Mouse (Mus musculus) neural tube, embryonic 15.5 days (tissue): ENCODE data around the gene Mesd. TPM values are rescaled to one million over a fixed set of nuclear protein-coding genes. Genes with fewer than 3 reads are reported as not detected.
"Not testable (repeated sequence)": the region's sequence is repeated elsewhere in the genome, so short reads cannot be mapped to it uniquely, and the experiment has no call there.

Experiments
- ATAC-seq: fragments of 200-750 bp; cut with Nextera tagmentation; 2 replicates; pipeline ENCODE4 v1.8.0; 2017; ENCODE audit warnings: mild to moderate bottlenecking, moderate TSS enrichment, moderate library complexity; ENCODE audit not compliant: low FRiP score
- H3K27ac ChIP-seq: fragments of 300-500 bp; sonication (generic); replicated peaks from 2 replicates; pipeline ENCODE4 v1.5.1; 2015; ENCODE audit warnings: mild to moderate bottlenecking, inconsistent platforms
- H3K27me3 ChIP-seq: fragments of 300-500 bp; sonication (generic); replicated peaks from 2 replicates; pipeline ENCODE4 v1.6.1; 2015; ENCODE audit warnings: inconsistent platforms
- H3K36me3 ChIP-seq: fragments of 300-500 bp; sonication (generic); 2 replicates; pipeline ENCODE4 v1.6.1; 2015; ENCODE audit warnings: inconsistent platforms
- H3K4me1 ChIP-seq: fragments of 300-500 bp; sonication (generic); 2 replicates; pipeline ENCODE4 v1.6.1; 2015; ENCODE audit warnings: inconsistent platforms
- H3K4me2 ChIP-seq: fragments of 300-500 bp; sonication (generic); 2 replicates; pipeline ENCODE4 v1.6.1; 2015; ENCODE audit warnings: inconsistent platforms, mild to moderate bottlenecking, moderate library complexity
- H3K4me3 ChIP-seq: fragments of 300-500 bp; sonication (generic); replicated peaks from 2 replicates; pipeline ENCODE4 v1.5.1; 2015; ENCODE audit warnings: mild to moderate bottlenecking, inconsistent platforms
- H3K9ac ChIP-seq: fragments of 300-500 bp; sonication (generic); replicated peaks from 2 replicates; pipeline ENCODE4 v1.6.1; 2015; ENCODE audit warnings: mild to moderate bottlenecking, inconsistent platforms
- H3K9me3 ChIP-seq: fragments of 300-500 bp; sonication (generic); replicated peaks from 2 replicates; pipeline ENCODE4 v1.6.1; 2016; ENCODE audit warnings: inconsistent platforms
- WGBS: fragments of 180-500 bp; shearing (Covaris S2); methylation state at CpG from one replicate; pipeline ENCODE4 v1.1.7; 2015; ENCODE audit warnings: mixed read lengths; 5-methylcytosine and 5-hydroxymethylcytosine counted together
- polyA plus RNA-seq: library from polyadenylated mRNA; unstranded; fragments of >200 nt; fragmentation: Nextera tagmentation; extraction: Ambion mirVana; gene quantifications from 2 replicates; pipeline ENCODE4 v1.2.1, GENCODE M21; 2015

Mesd gene
- polyA plus RNA-seq, 1 experiment from 2014 or later: 61.6 TPM

DNA sequence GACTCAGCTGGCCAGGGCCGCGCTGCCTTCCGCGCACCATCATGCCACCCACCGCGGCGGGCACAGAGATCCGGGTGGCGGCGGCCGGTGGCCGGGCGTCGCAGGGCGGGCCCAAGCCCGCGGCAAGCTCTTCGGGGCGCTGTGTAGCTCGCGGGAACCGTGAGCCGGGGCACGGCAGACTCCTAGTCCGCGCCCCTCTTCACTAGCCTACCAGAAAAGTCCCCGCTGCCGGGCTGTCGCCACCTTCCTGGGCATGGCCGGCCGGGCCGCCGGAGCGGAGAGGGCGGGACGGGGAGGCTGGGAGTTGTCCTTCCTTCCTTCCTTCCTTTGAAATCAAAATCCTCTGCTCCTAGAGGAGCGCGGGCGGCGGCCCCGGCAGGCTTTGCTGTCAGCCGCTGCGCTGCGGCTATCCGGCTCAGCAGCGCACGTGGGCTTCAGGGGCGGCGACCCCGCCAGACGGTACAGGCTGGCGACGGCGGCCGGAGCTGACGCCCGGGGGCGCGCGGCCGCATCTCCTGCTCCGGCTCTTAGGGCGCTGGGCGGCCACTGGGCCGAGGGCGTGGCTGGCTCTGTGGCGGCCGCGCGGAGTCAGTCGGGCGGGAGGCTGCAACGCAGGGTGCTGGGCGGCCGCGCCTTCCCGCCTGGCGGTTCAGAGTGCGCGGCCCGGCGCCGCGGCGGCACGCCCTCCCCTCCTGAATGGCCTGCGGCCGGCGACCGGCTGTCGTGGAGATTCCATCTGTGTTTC is 818 bp upstream of the Mesd start:
- Histone ChIP-seq H3K9me3 (no peaks in the 10 kb centered on the region), H3K9ac (peak overlapping the region; percentile 92), H3K27me3 (no peaks in the 10 kb centered on the region), H3K4me2 (peak overlapping the region; percentile 70), H3K4me1 (peaks cover 55% of the 10 kb centered on the region), H3K36me3 (no peaks in the 10 kb centered on the region), H3K27ac (peak overlapping the region; percentile 94), H3K4me3 (peak overlapping the region; percentile 83)
- 0% methylated on average over 86 of the region's 91 CpGs for WGBS
- ATAC-seq: peak; percentile 73

DNA sequence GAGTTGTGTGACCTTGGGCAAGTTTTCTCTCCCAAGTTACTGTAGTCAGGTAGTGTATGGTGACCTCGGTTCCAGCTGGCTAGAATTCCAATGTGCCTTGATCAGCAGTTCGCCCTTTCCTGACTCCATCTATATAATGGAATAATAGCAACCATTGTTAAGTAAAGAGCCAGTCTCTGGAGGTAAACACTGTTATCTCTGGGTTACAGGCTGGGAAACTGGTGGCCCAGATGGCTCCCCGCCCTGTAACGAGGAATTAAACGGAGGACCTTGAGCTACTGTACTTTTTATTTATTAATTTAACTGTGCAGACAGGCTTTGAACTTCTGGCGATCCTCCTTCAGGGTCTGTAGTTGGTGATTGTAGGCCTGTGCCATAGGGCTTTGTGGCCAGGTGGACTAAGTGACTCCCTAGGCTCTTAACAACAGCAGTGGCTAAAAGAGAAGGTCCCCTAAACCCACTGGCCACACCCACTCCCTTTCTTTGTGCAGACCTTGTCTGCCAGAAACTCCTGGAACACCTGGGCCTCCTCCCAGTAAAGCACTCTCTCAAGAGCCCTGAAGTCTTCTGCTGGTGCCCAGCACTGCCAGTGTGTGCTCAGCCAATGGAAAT is 761 bp downstream of the Mesd start:
- H3K4me1 ChIP-seq: peaks cover 39% of the 10 kb centered on the region
- no peaks in the 10 kb centered on the region for H3K36me3 ChIP-seq
- peak overlapping the region; percentile 92 for H3K9ac ChIP-seq
- H3K4me2 ChIP-seq: peak overlapping the region; percentile 70
- H3K4me3 ChIP-seq: peak overlapping the region; percentile 83
- WGBS: 46% methylated on average over 6 of the region's 6 CpGs
- no peaks in the 10 kb centered on the region for H3K9me3 ChIP-seq
- no peaks in the 10 kb centered on the region for H3K27me3 ChIP-seq
- ATAC-seq: no peak
- peak overlapping the region; percentile 94 for H3K27ac ChIP-seq

DNA sequence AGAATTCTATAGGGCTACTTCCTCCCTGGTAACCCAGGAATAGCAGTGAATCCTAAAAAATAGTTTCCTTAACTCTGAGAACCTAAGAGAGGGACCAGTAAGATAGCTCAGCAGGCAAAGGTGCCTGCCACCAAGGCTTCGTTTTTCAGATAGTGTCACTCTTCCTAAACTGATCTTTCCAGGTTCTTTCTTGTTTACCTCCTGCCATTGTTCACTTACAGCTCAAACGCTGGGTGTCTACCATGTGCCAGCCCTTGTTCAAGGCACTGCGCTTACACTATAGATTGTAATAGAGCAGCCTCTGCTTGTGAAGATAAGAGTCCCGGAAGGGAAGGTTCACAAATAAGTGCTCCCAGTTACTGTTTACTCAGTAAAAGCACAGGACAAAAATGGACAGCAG is 1.6 kb downstream of the Mesd start:
- no peaks in the 10 kb centered on the region for H3K36me3 ChIP-seq
- no peaks in the 10 kb centered on the region for H3K9me3 ChIP-seq
- no peak overlapping the region for H3K27ac ChIP-seq
- H3K9ac ChIP-seq: no peak overlapping the region
- H3K4me3 ChIP-seq: no peak overlapping the region
- H3K27me3 ChIP-seq: no peaks in the 10 kb centered on the region
- no peak overlapping the region for H3K4me2 ChIP-seq
- ATAC-seq: no peak
- peaks cover 31% of the 10 kb centered on the region for H3K4me1 ChIP-seq
- 89% methylated on average over 4 of the region's 4 CpGs for WGBS

DNA sequence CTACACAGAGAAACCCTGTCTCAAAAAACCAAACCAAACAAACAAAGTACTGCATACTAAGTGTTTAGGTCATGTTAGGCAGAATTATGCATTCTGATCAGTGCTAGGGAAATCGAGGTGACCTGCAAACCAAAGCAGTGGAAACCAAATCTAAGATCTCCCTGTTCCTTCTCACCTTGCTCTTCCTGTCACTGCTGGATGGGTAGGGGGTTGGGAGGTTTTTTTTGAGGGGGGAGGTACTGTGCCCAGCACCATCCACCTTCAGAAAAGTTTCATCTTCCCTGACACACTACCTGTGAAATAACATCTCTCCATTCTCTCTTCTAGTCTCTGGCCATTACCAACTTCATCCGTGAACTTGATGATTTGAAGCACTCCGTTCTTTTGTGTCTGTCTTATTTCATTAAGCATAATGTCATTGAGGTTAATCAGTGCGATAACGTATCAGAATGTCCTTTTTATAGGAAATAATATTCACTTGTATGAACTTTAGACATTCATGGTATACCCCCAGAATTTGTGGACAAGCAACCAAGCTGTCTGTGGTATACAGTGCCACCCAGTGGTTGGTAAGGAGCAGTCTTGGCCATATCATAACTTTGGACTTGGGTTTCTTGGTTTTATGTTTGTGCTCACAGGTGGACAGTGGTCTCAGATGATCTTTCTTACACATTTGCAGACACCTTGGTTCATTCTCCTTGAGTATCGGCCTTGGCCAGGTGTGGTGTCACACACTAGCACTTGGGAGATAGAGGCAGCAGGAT is 2.3 kb downstream of the Mesd start:
- 94% methylated on average over 6 of the region's 6 CpGs for WGBS
- Histone ChIP-seq H3K4me3 (no peak overlapping the region), H3K36me3 (no peaks in the 10 kb centered on the region), H3K27me3 (no peaks in the 10 kb centered on the region), H3K4me2 (no peak overlapping the region), H3K9me3 (no peaks in the 10 kb centered on the region), H3K9ac (no peak overlapping the region), H3K4me1 (peaks cover 26% of the 10 kb centered on the region), H3K27ac (no peak overlapping the region)
- ATAC-seq: no peak

GRCm38 (mm10) chr7:83889383-83889782 is 5.1 kb downstream of the Mesd start:
- ATAC-seq: no peak

GRCm38 (mm10) chr7:83889946-83890345 is 5.7 kb downstream of the Mesd start:
- H3K4me3 ChIP-seq, H3K9ac ChIP-seq, H3K4me2 ChIP-seq, H3K9me3 ChIP-seq, H3K36me3 ChIP-seq, H3K27me3 ChIP-seq, H3K27ac ChIP-seq, ATAC-seq: not testable (repeated sequence)
- H3K4me1 ChIP-seq: peaks cover 31% of the 10 kb centered on the region
- 91% methylated on average over 5 of the region's 5 CpGs for WGBS

More at GRCm38 (mm10) chr7:83889383-83889782, 5.1 kb downstream of the Mesd start:
- H3K9me3 ChIP-seq: no peaks in the 10 kb centered on the region
- WGBS: 69% methylated on average over 3 of the region's 3 CpGs
- no peak overlapping the region for H3K4me3 ChIP-seq
- no peak overlapping the region for H3K4me2 ChIP-seq
- peaks cover 32% of the 10 kb centered on the region for H3K4me1 ChIP-seq
- H3K9ac ChIP-seq: no peak overlapping the region
- H3K27me3 ChIP-seq: no peaks in the 10 kb centered on the region
- H3K36me3 ChIP-seq: no peaks in the 10 kb centered on the region
- no peak overlapping the region for H3K27ac ChIP-seq

DNA sequence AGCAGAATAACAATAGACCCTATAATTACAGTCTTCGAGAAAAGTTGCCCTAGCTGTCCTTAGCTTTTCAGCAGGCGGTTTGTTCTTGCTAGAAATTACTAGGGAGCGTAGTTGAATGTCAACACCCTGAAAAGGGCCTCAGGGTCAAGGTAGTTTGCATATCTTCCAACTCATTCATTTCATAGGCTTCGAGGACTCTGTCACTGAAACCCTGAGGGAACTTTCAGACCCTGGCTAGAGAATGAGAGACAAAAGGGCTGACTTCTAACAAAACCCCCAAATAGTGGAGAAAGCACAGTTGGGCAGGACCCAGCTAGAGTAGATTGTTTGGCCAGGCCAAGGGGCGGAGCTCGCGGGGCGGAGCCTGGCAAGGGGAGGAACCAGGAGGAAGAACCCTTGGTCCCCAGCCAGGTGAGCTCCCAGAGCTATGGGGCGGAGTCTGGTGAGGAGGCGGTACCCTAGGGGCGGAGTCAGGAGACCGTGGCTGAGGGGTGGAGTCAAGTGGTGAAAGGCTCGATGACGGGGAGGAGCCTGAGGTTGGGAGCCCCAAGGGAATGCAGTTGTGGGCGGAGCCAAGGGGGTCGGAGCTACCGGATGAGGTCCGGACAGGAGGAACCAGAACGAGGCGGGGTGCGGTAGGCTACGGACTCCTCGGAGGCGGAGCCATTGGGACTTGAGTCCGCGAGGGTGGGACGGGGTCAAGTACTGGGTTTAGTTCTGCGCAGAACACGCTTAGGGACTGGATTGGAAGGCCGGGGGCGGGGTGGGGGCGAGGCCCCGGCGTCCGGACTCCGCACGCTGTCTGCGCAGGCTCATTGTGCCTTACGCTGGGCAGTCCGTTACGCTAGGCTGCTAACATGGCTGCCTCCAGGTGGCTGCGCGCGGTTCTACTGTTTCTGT is 7.4 kb downstream of the Mesd start:
- peak overlapping the region; percentile 86 for H3K4me2 ChIP-seq
- peak overlapping the region; percentile 76 for H3K9ac ChIP-seq
- peaks cover 29% of the 10 kb centered on the region for H3K4me1 ChIP-seq
- H3K27ac ChIP-seq: peak overlapping the region; percentile 89
- 3% methylated on average over 43 of the region's 44 CpGs for WGBS
- H3K4me3 ChIP-seq: peak overlapping the region; percentile 81
- ATAC-seq: peak; percentile 97
- H3K36me3 ChIP-seq: peaks cover 11% of the 10 kb centered on the region
- no peaks in the 10 kb centered on the region for H3K27me3 ChIP-seq
- no peaks in the 10 kb centered on the region for H3K9me3 ChIP-seq

GRCm38 (mm10) chr7:83892333-83892669 is 8.0 kb downstream of the Mesd start:
- no peaks in the 10 kb centered on the region for H3K9me3 ChIP-seq
- peak overlapping the region; percentile 81 for H3K4me3 ChIP-seq
- H3K4me1 ChIP-seq: peaks cover 29% of the 10 kb centered on the region
- H3K4me2 ChIP-seq: peak overlapping the region; percentile 86
- peaks cover 13% of the 10 kb centered on the region for H3K36me3 ChIP-seq
- peak; percentile 58 for ATAC-seq
- no peaks in the 10 kb centered on the region for H3K27me3 ChIP-seq
- peak overlapping the region; percentile 89 for H3K27ac ChIP-seq
- peak overlapping the region; percentile 76 for H3K9ac ChIP-seq
- under 1% methylated on average over 21 of the region's 21 CpGs for WGBS

DNA sequence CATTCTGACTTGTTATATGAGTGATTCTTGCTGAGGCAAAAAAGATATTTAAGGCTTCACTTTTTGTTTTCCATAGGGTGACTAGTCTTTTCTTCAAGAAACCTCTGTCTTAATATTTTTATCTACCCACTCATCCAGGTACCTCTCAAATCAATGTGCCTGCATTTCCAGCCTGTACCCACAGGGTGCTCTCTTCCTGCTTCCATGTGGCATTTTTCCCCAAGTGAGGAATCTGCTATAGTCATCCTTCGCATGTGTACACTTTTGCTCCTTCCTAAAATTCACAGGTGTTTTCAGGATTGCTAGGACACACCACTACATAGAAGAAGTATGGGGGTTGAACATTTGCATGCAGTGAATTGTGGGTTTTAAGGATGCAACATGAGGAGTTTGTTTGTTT is 10.1 kb downstream of the Mesd start:
- 98% methylated on average over 1 of the region's 1 CpGs for WGBS
- H3K9ac ChIP-seq: no peak overlapping the region
- H3K4me3 ChIP-seq: no peak overlapping the region
- H3K27ac ChIP-seq: no peak overlapping the region
- H3K4me2 ChIP-seq: no peak overlapping the region
- no peaks in the 10 kb centered on the region for H3K9me3 ChIP-seq
- H3K27me3 ChIP-seq: no peaks in the 10 kb centered on the region
- no peak for ATAC-seq
- H3K36me3 ChIP-seq: peaks cover 34% of the 10 kb centered on the region
- H3K4me1 ChIP-seq: peaks cover 29% of the 10 kb centered on the region

GRCm38 (mm10) chr7:83896077-83896740 is 11.9 kb downstream of the Mesd start:
- WGBS: 95% methylated on average over 5 of the region's 5 CpGs
- no peak overlapping the region for H3K27ac ChIP-seq
- no peak overlapping the region for H3K4me3 ChIP-seq
- no peaks in the 10 kb centered on the region for H3K9me3 ChIP-seq
- no peak overlapping the region for H3K9ac ChIP-seq
- no peak overlapping the region for H3K4me2 ChIP-seq
- H3K36me3 ChIP-seq: peaks cover 49% of the 10 kb centered on the region
- H3K27me3 ChIP-seq: no peaks in the 10 kb centered on the region
- ATAC-seq: no peak
- H3K4me1 ChIP-seq: peaks cover 29% of the 10 kb centered on the region

DNA sequence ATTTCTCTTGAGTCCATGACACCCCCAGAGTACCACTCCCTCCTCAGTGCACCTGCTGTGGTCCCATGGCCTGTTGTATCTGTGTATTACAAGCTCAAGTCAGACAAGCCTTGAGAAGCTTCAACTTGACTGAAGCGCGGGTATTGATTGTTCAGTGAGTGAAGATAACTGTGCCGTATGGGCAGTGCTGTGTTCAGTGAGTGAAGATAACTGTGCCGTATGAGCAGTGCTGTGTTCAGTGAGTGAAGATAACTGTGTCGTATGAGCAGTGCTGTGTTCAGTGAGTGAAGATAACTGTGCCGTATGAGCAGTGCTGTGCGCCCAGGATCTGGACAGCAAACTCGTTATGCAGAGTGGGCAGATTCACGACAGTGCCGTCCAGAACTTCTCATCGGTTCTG is 14.0 kb downstream of the Mesd start:
- Histone ChIP-seq H3K36me3 (peaks cover 60% of the 10 kb centered on the region), H3K9ac (no peak overlapping the region), H3K4me2 (no peak overlapping the region), H3K4me1 (peaks cover 17% of the 10 kb centered on the region), H3K4me3 (no peak overlapping the region), H3K27me3 (no peaks in the 10 kb centered on the region), H3K27ac (no peak overlapping the region), H3K9me3 (no peaks in the 10 kb centered on the region)
- no peak for ATAC-seq
- WGBS: 95% methylated on average over 11 of the region's 11 CpGs
